Mouse (Mus musculus) neural tube, embryonic 11.5 days (tissue): ENCODE results near the gene Atad5. TPM values are rescaled to one million over a fixed set of nuclear protein-coding genes. Genes with fewer than 3 reads are reported as not detected.
A peak's percentile ranks its signal among the peaks of the same experiment; 100 is the strongest.

ENCODE experiments used
- ATAC-seq: fragments of 200-750 bp; cut with Nextera tagmentation; 2 replicates; pipeline ENCODE4 v1.8.0; 2017; ENCODE audit warnings: moderate number of reproducible peaks, mild to moderate bottlenecking, moderate TSS enrichment, moderate library complexity; ENCODE audit not compliant: insufficient read depth, low FRiP score, low TSS enrichment
- DNase-seq: peaks from one replicate; pipeline ENCODE4 v3.0.0-alpha.2; 2015; ENCODE audit warnings: low spot score
- H3K27ac ChIP-seq: fragments of 300-500 bp; sonication (generic); 2 replicates; pipeline ENCODE4 v1.5.1; 2014; ENCODE audit warnings: low read depth, mild to moderate bottlenecking, low read length
- H3K27me3 ChIP-seq: fragments of 300-500 bp; sonication (generic); 2 replicates; pipeline ENCODE4 v1.6.1; 2014; ENCODE audit warnings: mild to moderate bottlenecking, low read length, mixed read lengths; ENCODE audit not compliant: control insufficient read depth, insufficient read depth
- H3K36me3 ChIP-seq: fragments of 300-500 bp; sonication (generic); 2 replicates; pipeline ENCODE4 v1.6.1; 2014; ENCODE audit warnings: mild to moderate bottlenecking, low read length, moderate library complexity, mixed read lengths; ENCODE audit not compliant: control insufficient read depth, insufficient read depth
- H3K4me1 ChIP-seq: fragments of 300-500 bp; sonication (generic); 2 replicates; pipeline ENCODE4 v1.6.1; 2014; ENCODE audit warnings: low read length, mixed read lengths; ENCODE audit not compliant: control insufficient read depth, insufficient read depth
- H3K4me2 ChIP-seq: fragments of 300-500 bp; sonication (generic); 2 replicates; pipeline ENCODE4 v1.6.1; 2014; ENCODE audit warnings: low read depth, mild to moderate bottlenecking, moderate library complexity
- H3K4me3 ChIP-seq: fragments of 300-500 bp; sonication (generic); 2 replicates; pipeline ENCODE4 v1.5.1; 2014; ENCODE audit warnings: low read depth, low read length
- H3K9ac ChIP-seq: fragments of 300-500 bp; sonication (generic); 2 replicates; pipeline ENCODE4 v1.6.1; 2014; ENCODE audit warnings: mild to moderate bottlenecking, low read length
- H3K9me3 ChIP-seq: fragments of 300-500 bp; sonication (generic); 2 replicates; pipeline ENCODE4 v1.6.1; 2016; ENCODE audit warnings: low read length; ENCODE audit not compliant: control insufficient read depth
- WGBS: fragments of 180-500 bp; shearing (Covaris S2); extraction: QIAGEN DNeasy Blood & Tissue Kit; methylation state at CpG from one replicate; pipeline ENCODE4 v1.1.7; 2014; 5-methylcytosine and 5-hydroxymethylcytosine counted together
- polyA plus RNA-seq: library from polyadenylated mRNA; unstranded; fragments of >200 nt; fragmentation: Nextera tagmentation; extraction: Ambion mirVana; gene quantifications from 2 replicates; pipeline ENCODE4 v1.2.1, GENCODE M21; 2014

Gene Atad5
- polyA plus RNA-seq, 1 experiment from 2014 or later = 15.6 TPM

GRCm38 (mm10) chr11:80090555-80091164 is 1.5 kb downstream of the Atad5 start:
- Histone ChIP-seq H3K4me1 (no peaks in the 10 kb centered on the region), H3K4me3 (peak overlapping the region; percentile 100), H3K9me3 (no peaks in the 10 kb centered on the region), H3K36me3 (no peaks in the 10 kb centered on the region), H3K9ac (no peak overlapping the region), H3K27ac (no peak overlapping the region), H3K4me2 (peak overlapping the region; percentile 84), H3K27me3 (no peaks in the 10 kb centered on the region)
- 56% methylated on average over 3 of the region's 3 CpGs for WGBS
- DNase-seq = no peak
- ATAC-seq = no peak

GRCm38 (mm10) chr11:80098444-80099056 is 9.3 kb downstream of the Atad5 start:
- WGBS = 90% methylated on average over 3 of the region's 3 CpGs
- DNase-seq (no peak), ATAC-seq (no peak)
- Histone ChIP-seq H3K27me3 (no peaks in the 10 kb centered on the region), H3K9me3 (no peaks in the 10 kb centered on the region), H3K4me3 (no peak overlapping the region), H3K4me2 (no peak overlapping the region), H3K36me3 (no peaks in the 10 kb centered on the region; the same call in 1 of the 2 replicates), H3K4me1 (no peaks in the 10 kb centered on the region), H3K9ac (no peak overlapping the region), H3K27ac (no peak overlapping the region)

- no peaks in the 10 kb centered on the region; the same call in 1 of the 2 replicates for H3K36me3 ChIP-seq
- no peak overlapping the region for H3K27ac ChIP-seq
- H3K4me3 ChIP-seq = no peak overlapping the region
- DNase-seq = no peak
- H3K27me3 ChIP-seq = no peaks in the 10 kb centered on the region
- no peaks in the 10 kb centered on the region for H3K4me1 ChIP-seq
- ATAC-seq = no peak
- 90% methylated on average over 6 of the region's 6 CpGs for WGBS
- no peak overlapping the region for H3K4me2 ChIP-seq
- H3K9me3 ChIP-seq = no peaks in the 10 kb centered on the region
- H3K9ac ChIP-seq = no peak overlapping the region
Measured at GRCm38 (mm10) chr11:80101298-80101697, 12.1 kb downstream of the Atad5 start.

DNA sequence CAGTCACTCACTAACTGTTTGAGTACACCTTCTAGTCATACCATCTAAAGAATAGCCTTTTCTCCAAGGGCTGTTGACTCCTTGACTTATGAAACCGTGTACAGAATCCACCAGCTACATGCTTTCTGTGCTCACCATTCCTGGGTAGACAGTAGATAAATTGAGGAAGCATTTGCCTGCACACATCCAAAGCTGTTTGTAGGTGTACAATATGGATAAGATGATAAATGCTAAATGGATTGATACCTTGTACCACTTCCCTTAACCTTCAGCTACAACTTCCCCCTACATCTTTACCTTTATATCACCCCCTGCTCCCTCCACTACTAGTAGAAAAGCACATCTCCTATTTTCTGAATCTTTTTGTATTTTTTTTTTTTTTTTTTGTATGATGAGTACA is 15.2 kb downstream of the Atad5 start:
- Histone ChIP-seq H3K4me3 (no peak overlapping the region), H3K4me2 (no peak overlapping the region), H3K9ac (no peak overlapping the region), H3K9me3 (no peaks in the 10 kb centered on the region), H3K27ac (no peak overlapping the region), H3K36me3 (peaks cover 2% of the 10 kb centered on the region; the same call in 1 of the 2 replicates), H3K27me3 (no peaks in the 10 kb centered on the region), H3K4me1 (no peaks in the 10 kb centered on the region)
- no peak for DNase-seq
- 83% methylated on average over 1 of the region's 1 CpGs for WGBS
- no peak for ATAC-seq

DNA sequence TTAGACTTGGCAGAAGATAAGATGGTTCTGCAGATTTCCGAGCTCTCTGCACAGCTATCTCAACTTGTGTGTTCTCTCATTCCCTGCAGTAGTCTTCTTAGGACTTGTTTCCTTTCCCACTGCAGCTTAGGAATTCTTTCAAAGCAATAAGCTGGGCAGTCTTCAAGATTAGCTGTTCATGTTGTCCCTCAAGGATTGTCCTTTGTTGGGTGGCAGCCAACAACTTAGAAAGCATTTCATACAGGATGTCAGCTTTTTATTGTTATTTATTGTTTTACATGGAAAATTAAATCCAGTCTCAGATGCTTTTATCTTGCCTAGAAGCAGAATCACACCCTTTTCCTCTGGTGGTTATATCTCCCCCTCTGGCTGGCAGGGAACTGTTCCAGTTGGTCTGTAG is 27.2 kb downstream of the Atad5 start:
- Histone ChIP-seq H3K27me3 (no peaks in the 10 kb centered on the region), H3K4me3 (no peak overlapping the region), H3K9me3 (no peaks in the 10 kb centered on the region), H3K27ac (no peak overlapping the region), H3K4me2 (no peak overlapping the region), H3K36me3 (peaks cover 9% of the 10 kb centered on the region), H3K9ac (no peak overlapping the region), H3K4me1 (no peaks in the 10 kb centered on the region)
- 87% methylated on average over 1 of the region's 1 CpGs for WGBS
- DNase-seq (no peak), ATAC-seq (no peak)

DNA sequence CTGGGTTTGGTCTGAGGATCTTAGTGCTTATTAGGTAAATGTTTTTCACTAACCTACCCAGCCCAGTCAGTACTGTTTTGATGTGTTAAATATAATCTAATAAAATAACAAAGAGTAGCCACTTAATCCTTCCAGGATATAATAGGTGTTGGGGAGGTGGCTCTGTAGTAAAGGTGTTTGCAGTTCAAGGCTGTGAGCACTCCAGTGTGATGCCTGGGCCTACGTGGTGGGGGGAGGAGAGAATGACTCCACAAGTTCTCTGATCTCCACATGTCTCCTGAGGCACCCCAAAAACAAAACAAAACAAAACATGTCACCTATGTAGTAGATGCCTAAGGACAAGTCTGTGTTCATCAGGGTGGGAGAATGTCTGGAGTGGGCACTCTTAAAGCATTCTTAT is 42.9 kb downstream of the Atad5 start:
- Histone ChIP-seq H3K9ac (no peak overlapping the region), H3K27ac (no peak overlapping the region), H3K9me3 (no peaks in the 10 kb centered on the region), H3K4me1 (no peaks in the 10 kb centered on the region), H3K4me2 (no peak overlapping the region), H3K36me3 (peaks cover 8% of the 10 kb centered on the region), H3K27me3 (no peaks in the 10 kb centered on the region), H3K4me3 (no peak overlapping the region)
- ATAC-seq (no peak), DNase-seq (no peak)
- WGBS = 68% methylated on average over 1 of the region's 1 CpGs

- H3K4me3 ChIP-seq = no peak overlapping the region
- no peaks in the 10 kb centered on the region for H3K4me1 ChIP-seq
- no peak overlapping the region for H3K27ac ChIP-seq
- H3K9ac ChIP-seq = no peak overlapping the region
- peaks cover 6% of the 10 kb centered on the region for H3K36me3 ChIP-seq
- no peak for DNase-seq
- WGBS = 82% methylated on average over 4 of the region's 4 CpGs
- no peak overlapping the region for H3K4me2 ChIP-seq
- H3K27me3 ChIP-seq = no peaks in the 10 kb centered on the region
- H3K9me3 ChIP-seq = no peaks in the 10 kb centered on the region
- ATAC-seq = no peak
Measured at GRCm38 (mm10) chr11:80134744-80135143, 45.5 kb downstream of the Atad5 start.

DNA sequence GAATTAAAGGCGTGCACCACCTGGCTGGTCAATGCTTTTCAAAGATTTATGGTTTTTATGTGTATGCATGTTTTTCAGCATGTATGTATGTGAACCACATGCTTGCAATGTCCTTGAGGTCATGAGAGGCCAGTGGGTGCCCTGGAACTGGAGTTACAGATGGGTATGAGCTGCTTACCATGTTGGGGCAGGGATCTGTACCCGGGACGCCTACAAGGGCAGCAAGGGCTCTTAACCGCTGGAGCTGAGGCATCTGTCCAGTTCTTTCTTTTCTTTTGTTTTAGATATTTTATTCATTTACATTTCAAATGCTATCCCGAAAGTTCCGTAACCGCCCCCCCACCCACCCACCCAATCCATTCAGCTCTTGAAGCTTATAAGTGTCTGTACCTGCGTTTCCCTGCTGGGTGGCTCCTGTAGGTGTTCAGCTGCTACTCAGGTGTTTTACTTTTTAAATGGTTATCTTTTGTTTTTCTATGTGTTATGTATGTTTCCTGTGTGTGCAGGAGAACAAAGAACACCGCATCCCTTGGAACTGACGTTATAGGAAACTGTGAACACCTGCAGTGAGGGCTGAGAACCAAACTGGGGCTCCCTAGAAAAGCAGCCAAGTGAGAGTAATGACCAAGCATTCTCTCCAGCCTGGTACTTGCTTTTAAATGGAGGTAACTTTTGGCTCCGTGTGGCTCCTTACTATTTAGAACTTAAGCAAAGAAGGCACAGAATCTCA is 46.9 kb downstream of the Atad5 start:
- no peak for DNase-seq
- H3K9me3 ChIP-seq = no peaks in the 10 kb centered on the region
- no peak overlapping the region for H3K4me2 ChIP-seq
- H3K36me3 ChIP-seq = peaks cover 6% of the 10 kb centered on the region
- no peaks in the 10 kb centered on the region for H3K27me3 ChIP-seq
- no peak overlapping the region for H3K9ac ChIP-seq
- H3K4me1 ChIP-seq = peaks cover 1% of the 10 kb centered on the region; the same call in 1 of the 2 replicates
- H3K27ac ChIP-seq = no peak overlapping the region
- WGBS = 88% methylated on average over 11 of the region's 11 CpGs
- H3K4me3 ChIP-seq = no peak overlapping the region
- ATAC-seq = no peak
